Mouse (Mus musculus) heart, postnatal 0 days (tissue): ENCODE measurements at regions not wholly inside any gene's neighbourhood (a gene's known extent, or its start where the extent isn't known, plus 50 kb on each side); places are given as distances from the start of the nearest gene placed in this dataset.

Experiments
- CTCF ChIP-seq: IDR thresholded peaks from 2 replicates; pipeline ENCODE4 v1.5.1; 2016; ENCODE audit warnings: antibody characterized with exemption, control low read depth, low read depth
- EP300 ChIP-seq: IDR thresholded peaks from 2 replicates; pipeline ENCODE4 v1.6.1; 2016; ENCODE audit warnings: antibody characterized with exemption, low read depth

DNA sequence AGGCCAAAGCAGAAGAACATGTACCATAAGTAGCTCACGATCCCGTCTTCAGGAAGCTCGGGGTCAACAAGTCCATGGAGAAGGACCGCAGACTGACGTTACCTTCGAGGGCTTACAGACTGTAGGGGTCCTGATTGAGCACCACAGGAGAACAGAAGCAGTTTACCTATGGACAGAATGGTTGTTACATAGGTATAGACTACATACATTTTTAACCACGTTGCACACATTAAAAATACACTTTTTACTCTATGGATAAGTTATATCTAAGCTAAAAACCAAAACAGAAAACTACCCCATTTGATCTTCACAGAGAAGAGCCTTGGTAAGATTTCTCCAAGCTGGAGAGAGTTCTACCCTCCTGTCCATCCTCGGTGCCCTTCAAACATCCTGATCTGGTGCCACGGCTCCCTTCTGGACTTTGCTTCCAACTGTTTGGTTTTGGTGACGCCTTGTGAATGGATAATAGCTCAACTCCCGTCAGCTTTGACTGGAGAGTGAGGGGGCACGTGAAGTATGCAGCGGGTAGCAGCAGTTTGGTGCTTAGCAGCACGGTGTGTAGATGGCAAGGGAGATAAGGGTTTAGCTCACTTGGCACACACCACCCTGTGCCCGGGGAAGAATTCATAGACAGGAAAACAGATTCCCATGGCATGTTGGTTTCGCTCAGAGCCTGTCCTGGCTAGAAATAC is 117.9 kb upstream of the Cpsf6 start:
- TF ChIP-seq CTCF, result no peak
- no peak for TF ChIP-seq EP300
